8 mouse cellular contexts compared by ENCODE assay signal in genomic region chr6:126678961-126679360, GRCm38 (mm10). TPM values are rescaled to one million over a fixed set of nuclear protein-coding genes. Genes with fewer than 3 reads are reported as not detected.
DNase-seq lines count a peak whose midpoint lies in the region; ATAC-seq lines count a peak whose summit lies in the region.
"Had no signal": no experiment of that assay in that cellular context is flagged by ENCODE, and none has a peak within 500 bp of the region (broad histone marks: within the 10 kb centered on the region; RNA-seq: fewer than 3 reads in every experiment).

No protein-coding gene starts in this region.

- no peak overlapping the region for H3K9ac ChIP-seq in kidney, embryonic 15.5 days

- H3K4me2 ChIP-seq in kidney, embryonic 15.5 days: no peak overlapping the region

- 0 out of 2 replicates have a peak, but pooled peaks cover 2% of the 10 kb centered on the region for H3K27me3 ChIP-seq in kidney, embryonic 15.5 days

- 70% methylated on average over 7 of the region's 7 CpGs for WGBS in kidney, embryonic 15.5 days

- ATAC-seq in kidney, embryonic 15.5 days (replicated peaks; ENCODE audit: low FRiP score): no peak
- ATAC-seq: forebrain, embryonic 16.5 days had no signal

- no peak overlapping the region for H3K4me3 ChIP-seq in kidney, embryonic 15.5 days (replicated peaks)

- H3K36me3 ChIP-seq in kidney, embryonic 15.5 days: no peaks in the 10 kb centered on the region

- H3K9me3 ChIP-seq in kidney, embryonic 15.5 days (replicated peaks): no peaks in the 10 kb centered on the region

- peak; percentile 17 for DNase-seq in kidney, adult 9 months
- peak; percentile 24 for DNase-seq in thymus, postnatal 4 days
- no peak for DNase-seq in thymus, postnatal 10 days (ENCODE audit: low spot score in 2 of 2)
- peak; percentile 33 to 63 for DNase-seq in cerebellum, postnatal 4 days (ENCODE audit: low spot score in 2 of 2)
- DNase-seq in spleen, adult 12 weeks (ENCODE audit: low spot score): no peak
- DNase-seq in left cerebral cortex, adult 18-20 months (ENCODE audit: low spot score in 2 of 2): no peak

- H3K27ac ChIP-seq in kidney, embryonic 15.5 days: no peak overlapping the region

- no peaks in the 10 kb centered on the region for H3K4me1 ChIP-seq in kidney, embryonic 15.5 days

RNA-seq across cellular contexts. Expression of gene Kcna1, which starts 32.8 kb away (rescaled TPM):
- polyA plus RNA-seq in kidney, embryonic 15.5 days (2015; fragmentation: Nextera tagmentation; extraction: Ambion mirVana): 0.48 and 0.50 TPM in 2 replicates
- total RNA-seq in left cerebral cortex, adult 18-20 months (2021): 100 to 1,000 TPM; 107 to 124 TPM

Comparison
In these comparisons a context has a peak if more than half of its experiments do, and no peak if none do; other contexts are left out.
1. DNase-seq: peak in kidney, adult 9 months (single experiment), thymus, postnatal 4 days (single experiment) and cerebellum, postnatal 4 days (2 of 2); none in thymus, postnatal 10 days (0 of 2), spleen, adult 12 weeks (single experiment) and left cerebral cortex, adult 18-20 months (0 of 2).